Mouse (Mus musculus) brain, adult 2 months (tissue): ENCODE results near the gene Gm49387.

ENCODE experiments used
- DNase-seq: peaks from one replicate; pipeline ENCODE4 v3.0.0; 2011; ENCODE audit warnings: low read depth, low spot score

Gm49387 gene

DNA sequence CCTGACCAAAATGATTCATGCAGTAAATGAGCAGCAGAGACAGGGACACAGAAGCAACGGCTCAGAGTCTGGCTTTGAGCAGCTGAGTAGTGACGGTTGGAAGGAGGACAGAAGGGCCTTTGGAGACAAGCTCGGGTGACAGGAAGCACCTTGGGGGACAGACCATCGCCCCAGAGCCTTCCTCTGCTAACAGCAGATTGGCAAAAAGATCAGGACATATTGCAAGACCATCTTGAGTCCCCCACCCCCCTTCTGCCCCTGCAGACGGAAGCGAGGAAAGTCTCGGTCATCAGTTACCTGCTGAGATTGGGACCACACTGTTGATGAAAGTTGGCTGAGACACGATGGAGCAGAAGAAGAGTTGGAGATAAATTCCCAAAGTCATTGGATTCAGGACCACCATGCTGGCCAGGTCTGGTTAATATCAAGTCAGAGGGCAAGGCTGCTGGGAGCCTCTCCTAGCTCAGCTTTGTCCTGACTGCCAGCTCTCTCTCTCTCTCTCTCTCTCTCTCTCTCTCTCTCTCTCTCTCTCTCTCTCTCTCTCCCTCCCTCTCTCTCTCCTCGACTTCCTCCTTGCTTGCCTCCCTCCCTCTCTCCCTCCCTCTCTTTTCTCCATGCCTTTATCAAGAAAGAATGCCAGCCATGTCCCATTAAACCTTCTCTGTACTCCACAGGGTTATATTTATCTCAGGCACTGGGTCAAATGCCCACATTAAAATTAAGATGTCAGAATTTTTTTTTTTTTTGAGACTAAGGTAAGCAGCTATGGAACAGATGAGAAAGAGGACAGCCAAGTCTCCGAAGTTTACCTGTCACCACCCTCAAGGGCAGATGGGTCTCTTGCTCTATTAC lies 63.6 kb downstream of the Gm49387 start:
- peak; percentile 18 for DNase-seq

DNA sequence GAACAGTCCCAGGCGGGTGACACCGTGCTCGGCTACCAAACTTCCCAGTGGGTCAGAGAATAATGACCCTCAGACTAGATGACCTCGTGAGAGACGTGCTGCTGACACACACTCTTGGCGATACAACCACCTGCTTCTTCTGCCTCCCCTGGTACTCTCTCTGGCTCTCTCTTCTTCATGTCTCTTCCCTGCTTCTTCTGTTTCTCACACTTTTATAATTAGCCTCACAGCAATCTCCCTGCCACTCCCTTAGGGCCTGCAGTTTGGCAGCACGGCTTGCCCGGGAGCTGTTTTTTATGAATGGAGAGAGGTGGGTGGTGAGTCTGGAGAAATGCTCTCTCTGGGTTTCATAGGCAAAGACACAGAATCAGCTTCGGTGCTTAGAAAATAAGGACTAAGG lies 64.8 kb downstream of the Gm49387 start:
- DNase-seq: peak; percentile 77

DNA sequence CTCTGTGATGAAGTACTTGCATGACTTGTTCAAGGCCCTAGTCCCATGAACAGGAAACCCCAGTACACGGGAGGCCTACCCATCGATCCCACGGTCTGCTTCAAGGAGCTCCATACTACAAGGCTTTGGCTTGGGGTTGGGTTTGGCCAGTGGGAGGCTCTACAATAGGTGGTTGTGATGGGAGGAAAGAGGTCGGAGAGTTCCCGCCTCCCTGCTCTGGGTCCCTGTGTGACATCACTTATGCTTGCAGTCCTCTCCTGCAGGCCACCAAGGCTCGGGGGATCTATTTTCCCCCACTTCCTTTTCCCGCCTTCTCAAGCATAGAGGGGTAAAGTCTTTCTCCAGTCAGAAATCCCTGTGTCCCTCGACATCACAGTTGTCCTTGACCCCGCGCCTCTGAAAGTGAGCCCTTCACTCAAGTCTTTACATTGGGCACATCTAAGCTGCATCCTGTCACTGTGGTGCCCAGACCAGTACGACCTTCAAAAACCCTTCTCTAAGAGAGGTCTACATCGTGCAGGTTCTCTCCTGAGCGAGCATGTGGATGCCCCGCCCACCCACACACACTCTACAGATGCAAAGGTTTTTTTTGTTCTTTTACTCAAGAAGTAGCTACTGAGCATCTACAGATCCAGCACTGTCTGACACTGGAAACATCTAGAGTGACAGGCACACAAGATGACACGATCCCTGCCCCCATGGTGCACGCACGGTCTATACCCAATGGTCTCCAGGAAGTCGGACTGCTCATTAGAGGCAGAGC lies 65.6 kb downstream of the Gm49387 start:
- no peak for DNase-seq

DNA sequence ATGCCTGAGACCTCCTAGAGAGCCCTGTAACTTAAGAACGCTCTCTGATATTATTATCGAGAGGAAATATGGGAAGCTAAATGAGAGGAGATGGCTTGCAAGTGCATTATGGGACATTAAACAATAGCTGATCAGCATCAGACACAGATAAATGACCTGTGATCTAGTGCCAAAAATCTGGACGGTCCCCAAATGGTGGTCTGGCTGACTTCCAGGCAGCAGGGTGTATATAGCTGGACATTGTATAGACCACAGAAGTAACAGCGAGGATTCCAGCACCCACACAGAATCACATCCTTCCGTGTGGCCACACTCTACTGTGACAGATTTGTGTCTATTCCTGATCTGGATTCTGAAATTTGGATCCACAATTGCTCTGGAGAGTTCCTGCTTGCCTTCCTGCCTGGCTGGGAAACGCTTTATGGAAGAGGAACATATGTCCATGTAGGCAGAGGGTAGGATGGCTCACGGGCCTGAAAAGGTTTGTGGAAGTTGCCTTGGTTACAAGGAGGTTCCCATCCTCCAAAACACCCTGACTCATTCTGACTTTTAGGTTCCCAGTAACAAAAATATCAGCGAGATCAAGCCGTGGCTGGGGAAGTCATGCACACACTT lies 68.0 kb downstream of the Gm49387 start:
- peak; percentile 91 for DNase-seq

DNA sequence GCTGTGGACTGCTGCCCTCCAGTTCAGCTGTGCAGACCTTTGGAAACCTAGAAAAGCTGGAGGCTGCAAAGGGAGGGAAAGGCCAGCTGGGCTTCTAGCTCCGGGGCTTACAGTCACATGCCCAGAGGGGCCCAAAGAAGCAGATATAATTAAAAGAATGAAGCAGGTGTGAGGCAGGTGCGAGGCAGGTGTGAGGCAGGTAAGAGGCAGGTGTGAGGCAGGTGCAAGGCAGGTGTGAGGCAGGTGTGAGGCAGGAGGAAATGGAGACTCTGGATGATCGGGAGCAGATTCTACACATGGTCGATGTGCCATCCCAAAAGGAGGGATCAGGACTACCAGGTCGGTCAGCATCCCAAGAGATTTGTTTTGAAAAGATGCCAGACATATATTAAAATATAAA lies 69.3 kb downstream of the Gm49387 start:
- DNase-seq: no peak

DNA sequence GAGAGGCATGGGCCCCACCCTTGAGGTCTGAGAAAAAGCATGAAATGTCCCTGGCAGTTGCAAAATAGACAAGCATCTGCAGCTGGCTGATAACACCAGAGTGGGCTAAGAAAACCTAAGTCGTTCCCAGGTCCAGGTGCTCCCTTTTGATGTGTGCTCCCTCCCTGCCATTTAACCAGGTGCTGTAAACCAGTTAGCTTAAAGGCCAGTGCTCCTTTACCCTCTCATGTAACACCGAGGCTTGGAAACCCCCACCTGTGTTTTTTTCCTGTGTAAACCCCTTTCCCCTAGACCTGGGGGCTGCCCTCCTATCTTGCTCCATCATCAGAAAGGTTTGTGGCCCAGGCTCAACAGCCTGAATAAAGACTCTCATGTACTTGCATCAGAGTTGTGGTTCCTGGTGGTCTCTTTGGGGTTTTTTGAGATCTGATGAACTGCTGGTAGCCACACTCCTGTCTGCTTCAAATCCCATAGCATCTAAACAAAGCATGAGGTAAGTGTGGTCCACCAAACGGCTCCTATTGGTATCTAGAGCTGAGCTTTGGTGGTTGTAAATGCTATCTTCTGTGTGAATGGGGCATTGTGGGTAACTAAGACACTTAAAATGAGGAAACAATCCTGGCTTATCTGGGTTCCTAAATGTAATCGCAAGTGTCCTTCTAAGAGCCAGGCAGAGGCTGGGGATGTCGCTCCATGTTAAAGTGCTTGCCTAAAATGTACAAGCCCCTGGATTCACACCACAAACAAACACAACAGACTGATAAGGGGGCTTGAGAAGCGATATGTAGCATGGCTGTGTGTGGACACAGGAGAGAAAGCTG lies 70.3 kb downstream of the Gm49387 start:
- DNase-seq: no peak

DNA sequence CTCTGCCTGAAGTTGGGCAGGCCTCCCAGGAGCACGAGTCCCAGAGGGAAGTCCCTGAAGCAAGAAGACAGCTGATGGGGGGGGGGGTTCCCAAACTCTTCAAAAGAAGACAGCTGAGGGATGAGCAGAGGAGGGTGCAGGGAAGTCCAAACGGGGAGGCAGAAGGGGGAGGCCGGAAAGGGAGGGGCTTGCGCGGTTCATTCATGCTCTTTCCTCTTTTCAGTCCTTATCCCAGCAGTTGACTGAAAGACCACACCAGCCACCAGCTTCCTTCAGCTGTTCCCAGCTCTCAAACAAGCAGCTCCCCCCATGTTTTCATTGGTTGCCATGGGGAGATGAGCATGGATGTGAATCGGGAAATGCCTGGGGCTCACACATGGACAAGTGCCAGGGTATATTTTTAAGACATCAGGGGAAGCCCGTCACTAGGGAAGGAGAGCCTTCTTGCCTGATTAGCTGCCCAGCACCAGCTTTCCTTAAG lies 71.5 kb downstream of the Gm49387 start:
- peak; percentile 33 for DNase-seq

DNA sequence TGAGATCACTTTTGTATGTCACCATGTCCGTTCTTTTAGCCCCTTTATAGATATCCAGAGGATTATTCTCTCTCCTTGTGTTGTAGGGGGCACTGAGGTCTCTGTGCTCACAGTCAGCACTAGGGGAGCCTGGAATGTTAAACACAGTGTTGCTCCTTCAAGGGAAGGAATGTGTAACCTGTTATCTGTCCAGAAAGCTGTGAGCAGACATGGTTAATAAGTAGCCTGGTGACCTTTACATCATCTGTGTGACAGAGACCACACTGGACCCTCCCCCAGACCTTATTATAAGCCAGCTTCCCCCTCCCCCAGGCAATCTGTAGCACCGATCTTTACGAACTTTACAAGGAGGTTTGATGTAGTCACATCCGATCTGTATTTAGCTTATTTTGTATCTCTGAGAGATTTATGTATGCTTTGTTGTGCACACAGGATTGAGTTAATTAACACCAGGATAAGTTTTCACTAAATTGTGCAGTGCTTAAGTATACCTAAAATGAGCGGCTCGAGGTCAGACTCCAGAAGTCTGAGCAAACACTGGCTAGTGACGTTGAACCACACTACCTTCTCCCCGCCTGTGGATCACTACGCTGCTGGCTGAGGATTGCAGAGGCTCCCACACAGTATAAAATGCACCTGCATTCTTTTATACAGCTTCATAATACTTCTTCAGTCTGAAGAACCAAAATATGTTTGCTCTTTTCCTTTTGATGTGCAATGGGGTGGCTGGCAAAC lies 75.0 kb downstream of the Gm49387 start:
- DNase-seq: no peak

DNA sequence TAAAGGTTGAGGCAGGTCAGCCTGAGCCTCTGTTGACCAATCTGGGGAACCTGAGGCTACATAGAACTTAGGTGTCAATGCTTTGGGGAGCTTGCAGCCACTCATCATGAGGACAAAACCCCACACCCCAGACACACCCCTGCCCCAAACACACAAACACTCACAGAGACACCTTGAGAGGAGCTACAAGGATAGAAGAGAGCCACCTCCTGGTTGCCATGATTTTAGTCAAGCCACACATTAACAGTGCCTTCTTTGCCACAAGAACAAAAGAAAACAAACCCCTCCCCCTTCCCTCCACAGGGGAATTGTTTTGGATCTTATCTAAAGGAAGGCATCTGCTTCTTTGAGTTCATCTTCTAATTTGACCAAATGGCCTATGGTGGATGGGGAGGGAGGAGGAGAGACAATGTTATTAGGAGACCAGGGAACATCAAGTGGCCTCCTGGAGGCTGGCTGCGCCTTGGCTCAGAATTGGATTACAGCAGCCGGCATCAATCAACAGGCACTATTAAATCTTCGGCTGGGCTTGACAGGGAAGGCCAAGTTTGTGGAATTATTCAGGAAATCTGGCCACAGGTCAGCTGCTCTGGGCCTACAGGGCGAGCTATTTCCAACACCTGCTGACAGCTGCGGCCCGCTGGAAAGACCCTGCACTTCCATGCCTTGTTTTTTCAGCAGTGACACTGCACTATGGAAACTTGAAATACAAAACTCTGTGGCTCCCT lies 76.1 kb downstream of the Gm49387 start:
- DNase-seq: no peak

DNA sequence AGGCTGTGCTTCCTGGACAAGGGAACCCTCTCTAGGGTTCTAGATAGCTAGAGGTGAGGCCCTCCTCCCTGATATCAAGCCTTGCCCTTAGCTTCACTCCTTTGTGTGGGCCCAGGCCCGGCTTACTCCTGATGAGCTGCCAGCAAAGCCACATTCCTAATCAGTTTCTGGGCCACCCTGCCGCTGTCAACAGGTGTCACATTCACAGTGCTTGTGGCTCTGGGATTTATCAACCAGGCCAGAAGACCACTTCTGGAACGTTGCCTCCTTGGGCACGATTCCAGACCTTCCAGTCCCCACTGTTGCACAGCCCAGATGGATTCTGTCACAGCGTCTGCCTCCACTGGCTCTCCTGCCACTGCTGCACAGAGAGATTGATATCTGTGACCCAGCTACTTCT lies 79.8 kb downstream of the Gm49387 start:
- no peak for DNase-seq

DNA sequence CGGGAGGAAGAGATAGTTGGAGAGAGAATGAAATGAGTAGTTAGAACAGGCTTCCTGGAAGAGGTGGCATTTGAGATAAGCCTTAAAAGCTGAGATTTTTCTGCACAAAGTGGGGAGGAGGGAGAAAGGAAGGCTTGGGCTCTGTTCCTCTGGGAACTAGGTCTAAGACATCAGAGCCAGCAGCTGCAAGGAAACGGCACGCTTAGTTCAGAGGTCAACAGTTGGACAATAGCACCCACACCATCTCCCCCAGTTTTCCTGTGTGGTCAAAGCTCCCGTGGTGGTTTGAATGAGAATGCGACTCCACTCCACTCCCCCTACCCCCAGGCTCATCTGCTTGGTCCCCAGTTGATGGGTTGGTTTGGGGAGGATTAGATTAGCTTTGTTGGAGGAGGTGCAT lies 81.5 kb downstream of the Gm49387 start:
- DNase-seq: no peak

DNA sequence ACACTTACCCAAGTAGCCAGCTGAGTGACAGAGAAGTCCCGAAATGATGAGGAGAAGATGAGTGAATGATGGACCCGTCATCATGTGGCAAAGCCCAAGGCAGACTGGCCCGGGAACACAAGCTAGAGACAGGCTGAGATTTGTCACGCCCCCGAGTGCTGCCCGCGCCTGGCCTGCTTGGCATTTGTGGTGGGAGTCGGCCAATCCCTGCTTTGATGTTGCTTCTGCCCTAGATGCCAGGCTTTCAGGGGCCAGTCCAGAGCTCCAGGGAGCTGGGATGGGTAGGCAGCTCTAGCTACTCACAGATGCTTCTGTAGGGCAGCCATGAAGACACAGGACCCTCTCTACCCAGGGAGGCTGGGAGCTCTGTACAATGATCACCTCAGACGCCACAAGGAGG lies 82.9 kb downstream of the Gm49387 start:
- no peak for DNase-seq

DNA sequence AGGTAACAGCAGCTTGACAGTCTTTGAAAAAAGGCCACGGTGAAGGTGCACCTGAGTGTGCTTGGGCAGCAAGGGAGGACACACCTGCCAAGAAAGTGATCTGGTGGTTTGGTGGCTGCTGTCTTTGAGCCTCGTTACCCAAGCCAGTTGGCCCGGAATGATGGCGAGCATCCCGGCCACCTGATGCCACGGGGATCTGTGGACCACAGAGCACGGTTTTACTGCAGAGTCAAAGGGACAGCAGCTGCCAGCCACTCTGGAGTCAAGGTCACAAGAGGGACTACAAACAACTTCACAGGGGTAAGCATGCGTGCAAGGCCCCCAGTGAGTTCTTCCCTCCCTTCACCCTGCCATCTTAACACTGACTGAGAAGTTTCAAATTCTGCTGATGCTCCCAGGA lies 83.4 kb downstream of the Gm49387 start:
- DNase-seq: peak; percentile 33

DNA sequence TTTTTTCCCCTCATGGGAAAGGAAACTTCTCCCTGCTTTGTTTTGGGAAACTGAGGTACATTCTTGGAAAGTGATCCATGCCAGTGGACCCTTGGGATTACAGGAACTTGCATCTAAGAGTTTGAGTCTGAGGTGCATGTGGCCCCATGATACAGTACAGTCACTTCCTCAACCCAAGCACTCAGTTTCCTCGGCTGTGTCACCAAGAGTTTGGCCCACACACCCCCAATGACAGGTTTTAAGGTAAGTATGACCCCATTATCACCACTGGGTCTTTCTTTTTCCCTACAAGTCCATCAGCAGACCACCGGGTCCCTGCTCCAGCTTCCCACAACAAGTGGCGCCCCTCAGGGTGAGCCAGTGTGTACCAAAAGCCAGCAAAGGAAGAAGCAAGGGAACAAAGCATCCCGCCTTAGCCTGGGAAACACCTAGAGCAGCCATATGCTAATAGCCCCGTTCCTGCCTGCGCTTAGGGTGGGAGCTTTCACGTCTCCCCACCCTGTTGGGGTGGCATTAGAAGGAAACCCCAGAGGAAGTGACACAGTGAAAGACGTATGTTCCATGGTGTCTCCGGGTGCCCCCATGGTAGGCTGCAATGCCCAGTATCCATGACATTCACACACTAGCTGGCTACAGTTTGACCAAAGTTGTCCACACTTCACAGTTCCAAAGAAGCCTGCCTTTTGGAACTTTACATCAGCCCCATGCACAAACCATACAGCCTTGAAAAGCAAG lies 84.0 kb downstream of the Gm49387 start:
- no peak for DNase-seq

DNA sequence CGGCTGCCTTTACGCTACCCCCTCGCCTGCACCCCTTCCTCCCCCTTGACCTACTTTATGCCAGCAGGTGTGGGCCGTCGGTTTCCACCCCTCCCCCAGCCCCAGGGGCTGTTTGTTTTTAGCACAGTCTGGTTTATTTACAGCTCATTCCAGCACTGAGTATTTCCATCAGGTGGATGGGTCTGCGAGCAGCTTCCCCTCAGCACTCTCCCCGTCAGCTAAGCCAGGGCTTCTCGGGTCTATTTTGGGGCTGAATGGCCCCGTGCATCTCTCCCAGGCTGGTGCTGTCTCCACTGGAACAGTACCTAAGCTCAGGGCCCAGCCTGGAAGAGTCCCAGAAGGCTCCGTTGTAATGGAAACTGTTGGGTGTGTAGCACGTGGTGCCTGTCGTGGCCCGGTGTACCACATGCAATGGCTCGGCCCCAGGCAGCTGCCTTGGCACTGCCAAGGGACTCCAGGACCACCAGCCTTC lies 84.7 kb downstream of the Gm49387 start:
- peak; percentile 43 for DNase-seq

DNA sequence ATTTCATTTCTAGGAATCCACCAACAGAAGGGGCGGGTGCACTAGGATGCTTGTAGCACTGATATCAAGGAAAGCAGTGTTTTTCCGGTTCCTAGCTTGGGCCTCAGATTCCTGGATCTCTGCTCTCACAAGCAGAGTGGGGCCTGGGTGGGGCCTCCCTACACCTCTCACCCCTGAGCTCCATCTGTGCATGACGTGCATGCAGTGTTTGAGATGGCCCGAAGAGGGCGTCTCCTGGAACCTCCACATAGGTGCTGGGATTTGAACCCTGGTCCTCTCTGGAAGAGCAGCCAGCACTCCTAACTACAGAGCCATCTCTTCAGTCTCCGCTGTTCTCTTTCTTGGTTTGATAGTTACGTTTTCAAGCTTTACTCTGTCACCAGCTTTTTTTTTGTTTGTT lies 85.7 kb downstream of the Gm49387 start:
- DNase-seq: no peak

DNA sequence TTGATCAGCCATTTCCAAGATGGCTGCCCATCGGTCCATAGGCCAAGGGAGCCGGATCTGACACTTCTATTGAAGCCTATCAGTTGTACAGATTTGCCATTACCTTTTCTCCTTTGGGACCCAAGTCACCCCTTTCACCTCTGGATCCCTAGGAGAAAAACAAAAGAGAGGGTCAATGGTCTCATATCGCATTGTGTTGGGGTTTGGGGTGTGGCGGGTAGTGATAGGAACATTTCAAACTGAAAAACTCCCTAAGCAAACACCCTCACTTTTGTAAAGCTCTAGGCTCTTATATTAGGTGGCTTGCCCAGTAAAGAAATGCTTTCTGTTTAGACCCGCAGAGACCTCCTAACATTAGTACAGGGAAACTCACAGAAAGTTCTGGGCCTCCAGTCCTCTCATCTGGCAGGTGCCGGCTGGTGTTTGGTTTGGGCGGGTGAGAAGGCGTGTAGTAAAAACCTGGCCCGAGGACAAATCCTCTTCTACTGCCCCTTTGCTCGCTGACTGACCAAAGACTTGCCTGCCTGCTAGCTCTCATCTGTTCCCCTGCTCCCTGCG lies 96.7 kb downstream of the Gm49387 start:
- DNase-seq: no peak

DNA sequence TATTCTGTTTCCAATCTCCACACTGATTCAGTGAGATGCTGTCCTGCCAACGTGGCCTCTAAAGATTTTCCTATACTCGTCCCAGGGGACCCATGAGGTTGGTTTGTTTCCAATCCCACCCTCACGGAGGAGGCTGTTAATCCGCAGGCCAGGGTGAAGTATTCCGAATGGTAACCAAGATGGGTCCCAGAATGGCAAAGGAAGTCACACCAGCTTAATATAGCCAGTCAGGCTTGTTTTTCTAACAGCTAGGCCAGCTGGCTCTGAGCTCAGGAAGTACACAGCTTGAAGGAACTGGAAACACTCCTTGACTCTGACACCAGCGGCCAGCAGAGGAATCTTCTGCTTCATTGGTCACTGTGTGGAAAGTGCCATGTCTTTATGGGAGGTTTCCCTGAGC lies 103.4 kb downstream of the Gm49387 start:
- peak; percentile 86 for DNase-seq

DNA sequence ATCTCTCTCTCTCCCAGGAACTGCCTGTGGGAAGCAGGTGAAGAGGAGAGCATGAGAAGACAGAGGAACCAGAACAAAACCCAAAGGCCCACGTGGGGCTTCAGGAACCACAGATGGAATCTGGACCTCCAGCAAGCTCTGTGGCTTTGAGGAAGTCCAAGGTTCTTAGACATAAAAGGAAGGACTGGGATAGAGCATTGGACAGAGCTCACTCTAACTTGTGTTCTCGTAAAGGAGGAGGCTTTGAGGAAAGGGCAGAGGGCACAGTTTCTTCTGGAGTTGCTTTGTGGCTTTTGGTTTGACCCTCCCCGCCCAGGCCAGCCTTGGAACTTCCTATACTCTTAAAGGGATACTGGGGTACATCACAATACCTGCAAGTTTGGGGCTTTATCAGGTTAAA lies 108.0 kb downstream of the Gm49387 start:
- no peak for DNase-seq
